Mouse (Mus musculus) left cerebral cortex, adult 2 months (tissue): Measurements from ENCODE around the gene Xpa. TPM values are rescaled to one million over a fixed set of nuclear protein-coding genes. Genes with fewer than 3 reads are reported as not detected.
A peak's percentile ranks its signal among the peaks of the same experiment; 100 is the strongest.
"Not testable (repeated sequence)": the region's sequence is repeated elsewhere in the genome, so short reads cannot be mapped to it uniquely, and the experiment has no call there.

Experiments used
- DNase-seq, 2 experiments: peaks; one replicate each; pipeline ENCODE4 v3.0.0; 2021 to 2022; ENCODE audit warnings: low spot score in 2 of 2, mixed read lengths in 1 of 2; ENCODE audit errors: extremely low spot score in 1 of 2
- H3K27ac ChIP-seq: fragments of 200-600 bp; 2 replicates; pipeline ENCODE4 v1.8.1; 2022
- H3K4me3 ChIP-seq: fragments of 200-600 bp; 2 replicates; pipeline ENCODE4 v1.8.1; 2022
- CTCF ChIP-seq: fragments of 200-600 bp; IDR thresholded peaks from 2 replicates; pipeline ENCODE4 v1.8.1; 2022; ENCODE audit warnings: antibody characterized with exemption, mild to moderate bottlenecking, moderate library complexity
- intact Hi-C: fragments of 180-260 bp; cut with DNase I; formaldehyde crosslinking; loops from one replicate; pipeline ENCODE4 v1.15.1; 2025
- long read RNA-seq, 2 experiments: library from polyadenylated mRNA; stranded (forward); transcript quantifications; one replicate each; pipeline ENCODE4 v2.0.0; 2021; ENCODE audit warnings: borderline mapping rate in 2 of 2
- total RNA-seq, 2 experiments: library from RNA; stranded (reverse); gene quantifications; 2 replicates each; pipeline ENCODE4 v1.2.3; 2021

The Xpa gene
- total RNA-seq, result 10 to 100 TPM; 11.9 to 13.5 TPM
- long read RNA-seq, experiment 1, partial matches to known transcripts, result 0 of 7 reads
- long read RNA-seq, experiment 1, other reads (novel, unspliced or antisense), result 4 of 7 reads
- long read RNA-seq, experiment 2, partial matches to known transcripts, result 0 of 4 reads
- long read RNA-seq, experiment 2, other reads (novel, unspliced or antisense), result 3 of 4 reads

- intact Hi-C loops, result loop anchor here (2.0 kb wide), 2 partner anchors 109 to 255 kb away; partner anchors contain the start of gene Anp32b
- DNase-seq, result peak; percentile 94 to 95
- Histone ChIP-seq H3K4me3 (peak within 1 kb of the TSS; percentile 64), H3K27ac (peak within 1 kb of the TSS; percentile 85)
- TF ChIP-seq CTCF, result no peak
These were observed at the start of gene Xpa for GRCm38 (mm10) chr4:46195781-46196487. TSS of gene Xpa (minus strand) at chr4:46196311.

- H3K27ac ChIP-seq, result no peak overlapping the region
- no peak for DNase-seq
- H3K4me3 ChIP-seq, result no peak overlapping the region
- TF ChIP-seq CTCF, result no peak
- intact Hi-C loops, result no loop called here
These were observed 39.8 kb upstream of the Xpa start for GRCm38 (mm10) chr4:46235871-46236270.

GRCm38 (mm10) chr4:46234739-46235138 lies 38.6 kb upstream of the Xpa start:
- DNase-seq, result no peak
- no peak overlapping the region for H3K27ac ChIP-seq
- TF ChIP-seq CTCF, result no peak
- intact Hi-C loops, result no loop called here
- no peak overlapping the region for H3K4me3 ChIP-seq

GRCm38 (mm10) chr4:46226972-46227535 lies 30.9 kb upstream of the Xpa start:
- H3K4me3 ChIP-seq, result no peak overlapping the region

GRCm38 (mm10) chr4:46221090-46221489 lies 25.0 kb upstream of the Xpa start:
- H3K4me3 ChIP-seq, result no peak overlapping the region
- intact Hi-C loops, result loop anchor here (5.0 kb wide), 1 partner anchor 71 kb away; no protein-coding TSS in a partner anchor
- DNase-seq, result no peak
- TF ChIP-seq CTCF, result no peak
- no peak overlapping the region for H3K27ac ChIP-seq

More at GRCm38 (mm10) chr4:46226972-46227535, 30.9 kb upstream of the Xpa start:
- DNase-seq, result no peak
- intact Hi-C loops, result no loop called here
- H3K27ac ChIP-seq, result no peak overlapping the region
- TF ChIP-seq CTCF, result no peak

- intact Hi-C loops, result loop anchor here (1.0 to 5.0 kb wide), 2 partner anchors 140 to 170 kb away; no protein-coding TSS in a partner anchor
- Histone ChIP-seq H3K27ac (no peak overlapping the region), H3K4me3 (peak overlapping the region; percentile 29)
- no peak for TF ChIP-seq CTCF
- no peak for DNase-seq
These were observed 6.5 kb upstream of the Xpa start for GRCm38 (mm10) chr4:46202562-46203126.

- intact Hi-C loops, result loop anchor here (1.0 to 5.0 kb wide), 2 partner anchors 140 to 170 kb away; no protein-coding TSS in a partner anchor
- TF ChIP-seq CTCF, result peak; percentile 90
- peak overlapping the region; percentile 29 for H3K4me3 ChIP-seq
- H3K27ac ChIP-seq, result no peak overlapping the region
- DNase-seq, result peak; percentile 58 to 69
These were observed 5.9 kb upstream of the Xpa start for GRCm38 (mm10) chr4:46201834-46202561.

- no peak overlapping the region for H3K27ac ChIP-seq
- TF ChIP-seq CTCF, result no peak
- no peak overlapping the region for H3K4me3 ChIP-seq
- DNase-seq, result no peak
- intact Hi-C loops, result no loop called here
These were observed 2.0 kb upstream of the Xpa start for GRCm38 (mm10) chr4:46198064-46198463.

GRCm38 (mm10) chr4:46196513-46196912 lies 402 bp upstream of the Xpa start:
- no peak for TF ChIP-seq CTCF
- Histone ChIP-seq H3K4me3 (peak overlapping the region; percentile 64), H3K27ac (peak overlapping the region; percentile 85)
- DNase-seq, result peak in 1 of 2 experiments; percentile 23
- intact Hi-C loops, result loop anchor here (2.0 kb wide), 2 partner anchors 108 to 254 kb away; partner anchors contain the start of gene Anp32b

- intact Hi-C loops, H3K27ac ChIP-seq, H3K4me3 ChIP-seq, DNase-seq: not testable (repeated sequence)
- peak; percentile 57 for TF ChIP-seq CTCF
These were observed 4.1 kb downstream of the Xpa start for GRCm38 (mm10) chr4:46192011-46192410.

GRCm38 (mm10) chr4:46186466-46186865 lies 9.6 kb downstream of the Xpa start:
- no peak for TF ChIP-seq CTCF
- DNase-seq, result no peak
- Histone ChIP-seq H3K4me3 (no peak overlapping the region), H3K27ac (no peak overlapping the region)
- intact Hi-C loops, result no loop called here
